Mouse (Mus musculus): Measurements from ENCODE around the gene Pigyl. TPM values are rescaled to one million over a fixed set of nuclear protein-coding genes. Genes with fewer than 3 reads are reported as not detected.
"Not testable (repeated sequence)": the region's sequence is repeated elsewhere in the genome, so short reads cannot be mapped to it uniquely, and the experiment has no call there.

Gene Pigyl
- polyA plus RNA-seq, 1 experiment from 2014 or later: 66.8 TPM

- ATAC-seq (ENCODE audit: low FRiP score, low read depth): peak; percentile 63; the same call in 1 of the 2 replicates
- Histone ChIP-seq H3K27me3 (no peaks in the 10 kb centered on the region), H3K9ac (replicated peaks) (no peak overlapping the region), H3K9me3 (0 out of 2 replicates have a peak, but pooled peaks cover 5% of the 10 kb centered on the region), H3K4me3 (no peak overlapping the region), H3K4me2 (replicated peaks) (no peak overlapping the region), H3K4me1 (no peaks in the 10 kb centered on the region), H3K27ac (replicated peaks) (no peak overlapping the region), H3K36me3 (no peaks in the 10 kb centered on the region)
- WGBS: 58% methylated on average over 17 of the region's 17 CpGs
These were observed 13.3 kb upstream of the Pigyl start for GRCm38 (mm10) chr9:22143108-22144037.

- Histone ChIP-seq H3K9ac (replicated peaks) (no peak overlapping the region), H3K27me3 (no peaks in the 10 kb centered on the region), H3K27ac (replicated peaks) (no peak overlapping the region), H3K36me3 (no peaks in the 10 kb centered on the region), H3K4me3 (no peak overlapping the region), H3K4me1 (no peaks in the 10 kb centered on the region), H3K4me2 (replicated peaks) (no peak overlapping the region), H3K9me3 (0 out of 2 replicates have a peak, but pooled peaks cover 5% of the 10 kb centered on the region)
- 90% methylated on average over 8 of the region's 8 CpGs for WGBS
- ATAC-seq (ENCODE audit: low FRiP score, low read depth): no peak
These were observed 12.2 kb upstream of the Pigyl start for GRCm38 (mm10) chr9:22144304-22144965.

DNA sequence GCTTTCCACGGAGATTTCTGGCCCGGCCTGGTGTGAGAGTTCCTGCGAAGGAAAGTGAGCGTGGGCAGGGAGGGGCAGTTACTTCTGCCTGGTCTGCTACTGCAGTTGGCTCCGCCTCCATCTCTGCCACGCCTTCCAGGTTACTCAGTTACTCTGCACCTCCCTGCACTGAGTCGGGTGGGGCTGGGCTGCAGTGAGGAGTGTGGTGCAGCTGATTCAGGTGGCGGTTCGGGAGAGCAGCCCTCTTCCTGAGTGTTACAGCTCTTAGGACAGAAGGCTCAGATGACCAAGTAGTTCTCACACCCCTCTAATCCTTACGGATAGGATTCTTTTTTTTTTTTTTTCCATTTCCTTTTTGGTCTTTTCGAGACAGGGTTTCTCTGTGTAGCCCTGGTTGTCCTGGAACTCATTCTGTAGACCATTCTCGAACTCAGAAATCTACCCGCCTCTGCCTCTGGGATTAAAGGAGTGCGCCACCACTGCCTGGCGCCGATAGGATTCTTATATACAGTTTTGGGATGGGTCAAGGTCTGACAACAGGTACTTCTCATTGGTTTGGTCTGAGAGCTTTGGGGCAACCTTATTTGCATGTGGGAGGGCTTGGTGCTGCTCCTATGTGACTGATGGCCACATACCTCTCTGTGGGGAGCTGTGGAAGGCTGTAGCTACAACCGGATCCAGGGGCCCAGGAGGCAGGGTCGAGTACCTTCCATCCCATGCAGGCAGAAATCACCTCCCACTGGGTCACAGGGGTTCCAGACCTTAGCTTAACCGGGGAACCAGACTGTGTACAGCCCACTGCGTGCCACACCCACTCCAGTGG lies 7.0 kb upstream of the Pigyl start:
- 83% methylated on average over 20 of the region's 20 CpGs for WGBS
- Histone ChIP-seq H3K4me2 (replicated peaks) (no peak overlapping the region), H3K9me3 (0 out of 2 replicates have a peak, but pooled peaks cover 5% of the 10 kb centered on the region), H3K36me3 (no peaks in the 10 kb centered on the region), H3K27ac (replicated peaks) (no peak overlapping the region), H3K9ac (replicated peaks) (no peak overlapping the region), H3K4me1 (no peaks in the 10 kb centered on the region), H3K27me3 (no peaks in the 10 kb centered on the region), H3K4me3 (no peak overlapping the region)
- no peak for ATAC-seq (ENCODE audit: low FRiP score, low read depth)

- not testable (repeated sequence) for H3K9ac ChIP-seq (replicated peaks); H3K4me1 ChIP-seq; H3K27me3 ChIP-seq; H3K27ac ChIP-seq (replicated peaks); H3K4me2 ChIP-seq (replicated peaks); H3K9me3 ChIP-seq; H3K4me3 ChIP-seq; H3K36me3 ChIP-seq; ATAC-seq (ENCODE audit: low FRiP score, low read depth)
- 85% methylated on average over 7 of the region's 7 CpGs for WGBS
These were observed 6.4 kb upstream of the Pigyl start for GRCm38 (mm10) chr9:22150249-22150693.

DNA sequence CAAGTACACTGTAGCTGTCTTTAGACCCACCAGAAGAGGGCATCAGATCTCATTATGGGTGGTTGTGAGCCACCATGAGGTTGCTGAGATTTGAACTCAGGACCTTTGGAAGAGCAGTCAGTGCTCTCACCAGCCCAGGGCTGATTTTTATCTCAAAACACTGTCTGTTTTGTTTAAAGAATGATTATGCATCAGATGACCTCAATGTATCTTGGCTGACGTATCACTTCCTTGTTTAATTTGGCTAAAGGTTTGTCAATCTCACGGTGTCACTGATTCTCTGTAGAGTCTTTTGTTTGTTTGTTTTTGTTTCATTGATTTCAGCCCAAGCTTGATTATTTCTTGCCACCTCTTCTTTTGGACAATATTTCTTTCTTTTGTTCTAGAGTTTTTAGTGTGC lies 5.7 kb upstream of the Pigyl start:
- no peaks in the 10 kb centered on the region for H3K36me3 ChIP-seq
- ATAC-seq (ENCODE audit: low FRiP score, low read depth): no peak
- 0 out of 2 replicates have a peak, but pooled peaks cover 5% of the 10 kb centered on the region for H3K9me3 ChIP-seq
- H3K4me1 ChIP-seq: 0 out of 2 replicates have a peak, but pooled peaks cover 3% of the 10 kb centered on the region
- H3K27me3 ChIP-seq: no peaks in the 10 kb centered on the region
- H3K9ac ChIP-seq (replicated peaks): no peak overlapping the region
- H3K4me2 ChIP-seq (replicated peaks): no peak overlapping the region
- no peak overlapping the region for H3K4me3 ChIP-seq
- no peak overlapping the region for H3K27ac ChIP-seq (replicated peaks)
- WGBS: 89% methylated on average over 2 of the region's 2 CpGs

DNA sequence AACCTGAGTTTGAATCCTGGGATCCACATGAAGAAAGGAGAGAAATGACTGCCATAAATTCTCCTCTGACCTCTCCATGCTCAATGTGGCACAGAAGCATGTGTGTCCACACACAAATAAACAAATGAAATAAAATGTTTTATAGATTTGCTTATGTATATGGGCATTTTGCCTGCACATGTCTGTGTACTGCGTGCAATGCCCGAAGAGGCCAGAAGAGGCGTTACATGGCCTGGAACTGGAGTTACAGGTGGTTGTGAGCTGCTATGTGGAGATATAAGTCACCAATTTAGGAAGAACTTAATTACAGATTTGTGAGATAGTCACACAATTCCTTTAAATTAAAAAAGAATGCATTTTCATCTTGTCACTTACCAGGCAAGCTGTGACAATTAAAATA lies 2.8 kb upstream of the Pigyl start:
- no peak for ATAC-seq (ENCODE audit: low FRiP score, low read depth)
- H3K4me3 ChIP-seq: no peak overlapping the region
- H3K36me3 ChIP-seq: 0 out of 2 replicates have a peak, but pooled peaks cover 4% of the 10 kb centered on the region
- no peak overlapping the region for H3K4me2 ChIP-seq (replicated peaks)
- H3K27ac ChIP-seq (replicated peaks): no peak overlapping the region
- WGBS: 87% methylated on average over 3 of the region's 3 CpGs
- peaks cover 16% of the 10 kb centered on the region for H3K4me1 ChIP-seq
- peaks cover 10% of the 10 kb centered on the region for H3K27me3 ChIP-seq
- H3K9ac ChIP-seq (replicated peaks): no peak overlapping the region
- no peaks in the 10 kb centered on the region for H3K9me3 ChIP-seq

DNA sequence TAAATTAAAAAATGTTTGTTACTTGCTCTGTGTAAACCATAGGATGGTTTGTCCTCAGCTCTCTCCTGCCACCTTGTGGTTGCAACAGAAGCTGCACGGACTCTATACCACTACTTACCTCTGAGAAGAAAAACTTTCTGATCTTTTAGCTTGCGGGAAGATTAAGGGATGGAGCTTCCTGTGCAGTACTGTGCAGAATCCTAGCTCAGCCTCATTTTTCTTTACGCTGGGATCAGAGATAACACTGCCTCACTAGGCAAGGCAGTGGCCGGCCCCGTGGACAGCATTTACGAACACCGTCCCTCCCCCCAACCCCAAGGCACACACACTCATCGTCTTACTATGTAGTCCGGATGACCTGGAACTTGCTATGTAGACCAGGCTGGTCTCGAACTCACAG lies 1.0 kb upstream of the Pigyl start:
- no peak; the same call in 1 of the 2 replicates for ATAC-seq (ENCODE audit: low FRiP score, low read depth)
- Histone ChIP-seq H3K9me3 (no peaks in the 10 kb centered on the region), H3K4me3 (no peak overlapping the region; the same call in 1 of the 2 replicates), H3K4me1 (peaks cover 16% of the 10 kb centered on the region), H3K4me2 (replicated peaks) (no peak overlapping the region), H3K9ac (replicated peaks) (no peak overlapping the region), H3K36me3 (0 out of 2 replicates have a peak, but pooled peaks cover 4% of the 10 kb centered on the region), H3K27me3 (peaks cover 10% of the 10 kb centered on the region), H3K27ac (replicated peaks) (no peak overlapping the region)
- WGBS: 28% methylated on average over 10 of the region's 10 CpGs

- no peaks in the 10 kb centered on the region for H3K9me3 ChIP-seq
- peaks cover 16% of the 10 kb centered on the region for H3K4me1 ChIP-seq
- H3K36me3 ChIP-seq: 0 out of 2 replicates have a peak, but pooled peaks cover 4% of the 10 kb centered on the region
- peaks cover 15% of the 10 kb centered on the region for H3K27me3 ChIP-seq
- ATAC-seq (ENCODE audit: low FRiP score, low read depth): no peak
- peak overlapping the region; percentile 70 for H3K4me3 ChIP-seq
- WGBS: 70% methylated on average over 34 of the region's 34 CpGs
- H3K9ac ChIP-seq (replicated peaks): peak overlapping the region; percentile 75
- H3K4me2 ChIP-seq (replicated peaks): peak overlapping the region; percentile 61
- 0 out of 2 replicates have a peak overlapping the region, but pooled peaks have one; percentile 88 for H3K27ac ChIP-seq (replicated peaks)
These were observed 1.0 kb downstream of the Pigyl start for GRCm38 (mm10) chr9:22157516-22158265.

- no peak for ATAC-seq (ENCODE audit: low FRiP score, low read depth)
- WGBS: 35% methylated on average over 6 of the region's 6 CpGs
- no peaks in the 10 kb centered on the region for H3K9me3 ChIP-seq
- H3K4me3 ChIP-seq: no peak overlapping the region
- 0 out of 2 replicates have a peak, but pooled peaks cover 4% of the 10 kb centered on the region for H3K36me3 ChIP-seq
- peaks cover 14% of the 10 kb centered on the region for H3K4me1 ChIP-seq
- H3K4me2 ChIP-seq (replicated peaks): no peak overlapping the region
- H3K27ac ChIP-seq (replicated peaks): no peak overlapping the region
- H3K27me3 ChIP-seq: peaks cover 26% of the 10 kb centered on the region
- no peak overlapping the region for H3K9ac ChIP-seq (replicated peaks)
These were observed 4.7 kb downstream of the Pigyl start for GRCm38 (mm10) chr9:22161299-22161698.

DNA sequence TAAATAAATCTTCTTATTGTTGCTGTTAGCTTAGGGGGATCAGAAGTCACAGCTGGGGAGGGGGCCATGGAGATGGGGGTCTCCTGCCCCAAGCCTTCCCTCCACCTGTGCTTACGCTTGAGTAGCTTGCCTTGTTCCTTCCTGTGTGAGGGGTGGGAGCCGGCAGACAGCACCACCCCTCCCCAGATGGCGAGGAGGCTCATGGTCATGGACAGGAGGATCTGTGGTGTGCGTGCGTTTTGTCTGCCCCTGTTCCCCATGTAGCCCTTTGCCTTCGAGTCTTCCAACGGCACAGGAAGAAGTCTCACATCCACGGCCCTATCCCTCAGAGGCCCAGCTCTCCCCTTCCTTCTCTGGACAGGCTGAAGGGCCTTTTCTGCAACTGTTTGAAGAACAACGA lies 5.7 kb downstream of the Pigyl start:
- peaks cover 26% of the 10 kb centered on the region for H3K27me3 ChIP-seq
- H3K4me2 ChIP-seq (replicated peaks): no peak overlapping the region
- no peak overlapping the region for H3K4me3 ChIP-seq
- H3K4me1 ChIP-seq: peaks cover 11% of the 10 kb centered on the region
- ATAC-seq (ENCODE audit: low FRiP score, low read depth): no peak
- H3K36me3 ChIP-seq: 0 out of 2 replicates have a peak, but pooled peaks cover 4% of the 10 kb centered on the region
- no peak overlapping the region for H3K27ac ChIP-seq (replicated peaks)
- H3K9ac ChIP-seq (replicated peaks): no peak overlapping the region
- 0 out of 2 replicates have a peak, but pooled peaks cover 7% of the 10 kb centered on the region for H3K9me3 ChIP-seq
- 82% methylated on average over 9 of the region's 9 CpGs for WGBS

DNA sequence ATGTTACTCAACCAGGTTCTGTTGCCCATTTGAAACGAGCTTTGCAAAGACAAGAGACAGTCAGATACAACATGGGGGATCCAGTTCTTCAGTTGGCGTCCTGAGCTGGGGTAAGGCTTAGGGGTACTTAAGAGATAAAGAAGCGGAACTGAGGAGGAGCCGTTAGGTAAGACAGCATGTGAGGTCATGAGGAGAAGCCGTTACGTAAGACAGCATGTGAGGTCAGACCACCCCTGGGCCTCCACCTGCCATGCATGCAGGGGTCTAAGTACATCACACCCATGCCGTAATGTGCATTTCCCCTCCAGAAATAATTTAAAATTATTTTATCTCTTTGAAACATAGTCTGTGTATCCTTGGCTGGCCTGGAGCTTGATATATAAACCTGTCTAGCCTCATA lies 6.3 kb downstream of the Pigyl start:
- 88% methylated on average over 7 of the region's 7 CpGs for WGBS
- no peak overlapping the region for H3K27ac ChIP-seq (replicated peaks)
- no peak overlapping the region for H3K4me2 ChIP-seq (replicated peaks)
- H3K4me1 ChIP-seq: peaks cover 5% of the 10 kb centered on the region; the same call in 1 of the 2 replicates
- no peak overlapping the region for H3K9ac ChIP-seq (replicated peaks)
- no peak overlapping the region for H3K4me3 ChIP-seq
- H3K9me3 ChIP-seq: 0 out of 2 replicates have a peak, but pooled peaks cover 8% of the 10 kb centered on the region
- no peak for ATAC-seq (ENCODE audit: low FRiP score, low read depth)
- 0 out of 2 replicates have a peak, but pooled peaks cover 4% of the 10 kb centered on the region for H3K36me3 ChIP-seq
- H3K27me3 ChIP-seq: peaks cover 20% of the 10 kb centered on the region
